Mouse (Mus musculus): ENCODE results near the gene Fam20a. TPM values are rescaled to one million over a fixed set of nuclear protein-coding genes. Genes with fewer than 3 reads are reported as not detected.

Fam20a gene
- polyA plus RNA-seq, 1 experiment from 2014 or later: 2.6 TPM

- Histone ChIP-seq H3K4me3 (ENCODE audit: control insufficient read depth in 1 of 2, insufficient read depth in 1 of 2, low read depth in 1 of 2, low read length in 2 of 2) (peak overlapping the region; percentile 95 to 96), H3K4me1 (ENCODE audit: control insufficient read depth in 2 of 2, insufficient read depth in 2 of 2, low read length in 2 of 2) (peaks cover 22 to 53% of the 10 kb centered on the region in 2 experiments), H3K27me3 (ENCODE audit: control insufficient read depth, insufficient read depth, low read length) (no peaks in the 10 kb centered on the region), H3K9ac (ENCODE audit: low read length) (peak overlapping the region; percentile 99), H3K36me3 (ENCODE audit: control insufficient read depth, insufficient read depth, low read length) (peaks cover 28% of the 10 kb centered on the region), H3K27ac (replicated peaks in 1 of 2; ENCODE audit: control insufficient read depth in 1 of 2, insufficient read depth in 1 of 2, low read depth in 2 of 2, low read length in 2 of 2) (peak overlapping the region; percentile 98), H3K9me3 (ENCODE audit: control insufficient read depth, low read length) (no peaks in the 10 kb centered on the region), H3K4me2 (ENCODE audit: low read length) (peak overlapping the region; percentile 94)
- peak; percentile 91 for ATAC-seq (ENCODE audit: insufficient number of reproducible peaks, insufficient read depth, low FRiP score, low read depth)
- WGBS: under 1% methylated on average over 72 of the region's 90 CpGs
These were observed 71.1 kb downstream of the Fam20a start for GRCm38 (mm10) chr11:109650788-109651565.

GRCm38 (mm10) chr11:109649975-109650701 is 71.9 kb downstream of the Fam20a start:
- peak overlapping the region; percentile 91 to 98 for H3K27ac ChIP-seq (replicated peaks in 1 of 2; ENCODE audit: control insufficient read depth in 1 of 2, insufficient read depth in 1 of 2, low read depth in 2 of 2, low read length in 2 of 2)
- H3K4me1 ChIP-seq (ENCODE audit: control insufficient read depth in 2 of 2, insufficient read depth in 2 of 2, low read length in 2 of 2): peaks cover 22 to 46% of the 10 kb centered on the region in 2 experiments
- no peaks in the 10 kb centered on the region for H3K9me3 ChIP-seq (ENCODE audit: control insufficient read depth, low read length)
- ATAC-seq (ENCODE audit: insufficient number of reproducible peaks, insufficient read depth, low FRiP score, low read depth): peak; percentile 78
- no peaks in the 10 kb centered on the region for H3K27me3 ChIP-seq (ENCODE audit: control insufficient read depth, insufficient read depth, low read length)
- peak overlapping the region; percentile 94 for H3K4me2 ChIP-seq (ENCODE audit: low read length)
- H3K4me3 ChIP-seq (ENCODE audit: control insufficient read depth in 1 of 2, insufficient read depth in 1 of 2, low read depth in 1 of 2, low read length in 2 of 2): peak overlapping the region; percentile 95 to 96
- peak overlapping the region; percentile 99 for H3K9ac ChIP-seq (ENCODE audit: low read length)
- peaks cover 20% of the 10 kb centered on the region for H3K36me3 ChIP-seq (ENCODE audit: control insufficient read depth, insufficient read depth, low read length)
- under 1% methylated on average over 31 of the region's 31 CpGs for WGBS

GRCm38 (mm10) chr11:109649206-109649605 is 72.9 kb downstream of the Fam20a start, which contains the start of gene Prkar1a:
Gene Prkar1a (plus strand): TSS chr11:109649405.
- no peak for ATAC-seq (ENCODE audit: insufficient number of reproducible peaks, insufficient read depth, low FRiP score, low read depth)
- WGBS: 13% methylated on average over 8 of the region's 8 CpGs

GRCm38 (mm10) chr11:109648510-109648909 is 73.6 kb downstream of the Fam20a start:
- no peak for ATAC-seq (ENCODE audit: insufficient number of reproducible peaks, insufficient read depth, low FRiP score, low read depth)
- WGBS: 37% methylated on average over 7 of the region's 7 CpGs
- peak overlapping the region; percentile 63 to 98 for H3K27ac ChIP-seq (replicated peaks in 1 of 2; ENCODE audit: control insufficient read depth in 1 of 2, insufficient read depth in 1 of 2, low read depth in 2 of 2, low read length in 2 of 2)
- H3K4me1 ChIP-seq (ENCODE audit: control insufficient read depth in 2 of 2, insufficient read depth in 2 of 2, low read length in 2 of 2): peaks cover 18 to 34% of the 10 kb centered on the region in 2 experiments
- 0 out of 2 replicates have a peak overlapping the region, but pooled peaks have one; percentile 9 for H3K9ac ChIP-seq (ENCODE audit: low read length)
- no peak overlapping the region for H3K4me3 ChIP-seq (ENCODE audit: control insufficient read depth in 1 of 2, insufficient read depth in 1 of 2, low read depth in 1 of 2, low read length in 2 of 2)
- H3K9me3 ChIP-seq (ENCODE audit: control insufficient read depth, low read length): no peaks in the 10 kb centered on the region
- peaks cover 3% of the 10 kb centered on the region for H3K36me3 ChIP-seq (ENCODE audit: control insufficient read depth, insufficient read depth, low read length)
- peak overlapping the region; percentile 94 for H3K4me2 ChIP-seq (ENCODE audit: low read length)
- H3K27me3 ChIP-seq (ENCODE audit: control insufficient read depth, insufficient read depth, low read length): no peaks in the 10 kb centered on the region

More at GRCm38 (mm10) chr11:109649206-109649605, 72.9 kb downstream of the Fam20a start, which contains the start of gene Prkar1a:
- Histone ChIP-seq H3K27ac (replicated peaks in 1 of 2; ENCODE audit: control insufficient read depth in 1 of 2, insufficient read depth in 1 of 2, low read depth in 2 of 2, low read length in 2 of 2) (peak within 1 kb of the TSS; percentile 91 to 98), H3K4me1 (ENCODE audit: control insufficient read depth in 2 of 2, insufficient read depth in 2 of 2, low read length in 2 of 2) (peaks cover 22 to 41% of the 10 kb centered on the region in 2 experiments), H3K27me3 (ENCODE audit: control insufficient read depth, insufficient read depth, low read length) (no peaks in the 10 kb centered on the region), H3K36me3 (ENCODE audit: control insufficient read depth, insufficient read depth, low read length) (peaks cover 10% of the 10 kb centered on the region), H3K4me2 (ENCODE audit: low read length) (peak within 1 kb of the TSS; percentile 94), H3K9ac (ENCODE audit: low read length) (peak within 1 kb of the TSS; percentile 99), H3K4me3 (ENCODE audit: control insufficient read depth in 1 of 2, insufficient read depth in 1 of 2, low read depth in 1 of 2, low read length in 2 of 2) (peak within 1 kb of the TSS; percentile 95 to 96), H3K9me3 (ENCODE audit: control insufficient read depth, low read length) (no peaks in the 10 kb centered on the region)

GRCm38 (mm10) chr11:109641498-109642222 is 80.4 kb downstream of the Fam20a start:
- Histone ChIP-seq H3K27me3 (ENCODE audit: control insufficient read depth, insufficient read depth, low read length) (no peaks in the 10 kb centered on the region), H3K9me3 (ENCODE audit: control insufficient read depth, low read length) (no peaks in the 10 kb centered on the region), H3K4me1 (ENCODE audit: control insufficient read depth in 2 of 2, insufficient read depth in 2 of 2, low read length in 2 of 2) (peaks cover 13 to 19% of the 10 kb centered on the region in 2 experiments), H3K27ac (replicated peaks in 1 of 2; ENCODE audit: control insufficient read depth in 1 of 2, insufficient read depth in 1 of 2, low read depth in 2 of 2, low read length in 2 of 2) (peak overlapping the region; percentile 79 to 82), H3K4me3 (ENCODE audit: control insufficient read depth in 1 of 2, insufficient read depth in 1 of 2, low read depth in 1 of 2, low read length in 2 of 2) (no peak overlapping the region), H3K4me2 (ENCODE audit: low read length) (no peak overlapping the region), H3K9ac (ENCODE audit: low read length) (no peak overlapping the region), H3K36me3 (ENCODE audit: control insufficient read depth, insufficient read depth, low read length) (no peaks in the 10 kb centered on the region)
- peak; percentile 71 for ATAC-seq (ENCODE audit: insufficient number of reproducible peaks, insufficient read depth, low FRiP score, low read depth)
- 51% methylated on average over 5 of the region's 5 CpGs for WGBS

- Histone ChIP-seq H3K36me3 (ENCODE audit: control insufficient read depth, insufficient read depth, low read length) (no peaks in the 10 kb centered on the region), H3K4me3 (ENCODE audit: control insufficient read depth in 1 of 2, insufficient read depth in 1 of 2, low read depth in 1 of 2, low read length in 2 of 2) (no peak overlapping the region), H3K9ac (ENCODE audit: low read length) (no peak overlapping the region), H3K4me2 (ENCODE audit: low read length) (no peak overlapping the region), H3K27me3 (ENCODE audit: control insufficient read depth, insufficient read depth, low read length) (no peaks in the 10 kb centered on the region), H3K4me1 (ENCODE audit: control insufficient read depth in 2 of 2, insufficient read depth in 2 of 2, low read length in 2 of 2) (peaks cover 0 to 5% of the 10 kb centered on the region in 2 experiments; a peak in 2 of 4 replicates), H3K27ac (replicated peaks in 1 of 2; ENCODE audit: control insufficient read depth in 1 of 2, insufficient read depth in 1 of 2, low read depth in 2 of 2, low read length in 2 of 2) (no peak overlapping the region), H3K9me3 (ENCODE audit: control insufficient read depth, low read length) (no peaks in the 10 kb centered on the region)
- 69% methylated on average over 6 of the region's 6 CpGs for WGBS
- no peak for ATAC-seq (ENCODE audit: insufficient number of reproducible peaks, insufficient read depth, low FRiP score, low read depth)
These were observed 86.1 kb downstream of the Fam20a start for GRCm38 (mm10) chr11:109635871-109636395.

GRCm38 (mm10) chr11:109634928-109635327 is 87.2 kb downstream of the Fam20a start:
- H3K27me3 ChIP-seq (ENCODE audit: control insufficient read depth, insufficient read depth, low read length): no peaks in the 10 kb centered on the region
- no peak overlapping the region for H3K27ac ChIP-seq (replicated peaks in 1 of 2; ENCODE audit: control insufficient read depth in 1 of 2, insufficient read depth in 1 of 2, low read depth in 2 of 2, low read length in 2 of 2)
- H3K4me2 ChIP-seq (ENCODE audit: low read length): no peak overlapping the region
- no peak overlapping the region for H3K4me3 ChIP-seq (ENCODE audit: control insufficient read depth in 1 of 2, insufficient read depth in 1 of 2, low read depth in 1 of 2, low read length in 2 of 2)
- H3K4me1 ChIP-seq (ENCODE audit: control insufficient read depth in 2 of 2, insufficient read depth in 2 of 2, low read length in 2 of 2): peaks cover 0 to 4% of the 10 kb centered on the region in 2 experiments; a peak in 1 of 4 replicates
- no peaks in the 10 kb centered on the region for H3K9me3 ChIP-seq (ENCODE audit: control insufficient read depth, low read length)
- 67% methylated on average over 9 of the region's 9 CpGs for WGBS
- H3K36me3 ChIP-seq (ENCODE audit: control insufficient read depth, insufficient read depth, low read length): no peaks in the 10 kb centered on the region
- ATAC-seq (ENCODE audit: insufficient number of reproducible peaks, insufficient read depth, low FRiP score, low read depth): no peak
- H3K9ac ChIP-seq (ENCODE audit: low read length): no peak overlapping the region

All from heart, embryonic 14.5 days (tissue).